Mouse (Mus musculus) cerebellum, postnatal 25 days (tissue): ENCODE measurements around the gene Nudt3.

Experiments used
- DNase-seq, 2 experiments: peaks; one replicate each; pipeline ENCODE4 v3.0.0; 2021; ENCODE audit warnings: mixed read lengths in 2 of 2

The Nudt3 gene

DNA sequence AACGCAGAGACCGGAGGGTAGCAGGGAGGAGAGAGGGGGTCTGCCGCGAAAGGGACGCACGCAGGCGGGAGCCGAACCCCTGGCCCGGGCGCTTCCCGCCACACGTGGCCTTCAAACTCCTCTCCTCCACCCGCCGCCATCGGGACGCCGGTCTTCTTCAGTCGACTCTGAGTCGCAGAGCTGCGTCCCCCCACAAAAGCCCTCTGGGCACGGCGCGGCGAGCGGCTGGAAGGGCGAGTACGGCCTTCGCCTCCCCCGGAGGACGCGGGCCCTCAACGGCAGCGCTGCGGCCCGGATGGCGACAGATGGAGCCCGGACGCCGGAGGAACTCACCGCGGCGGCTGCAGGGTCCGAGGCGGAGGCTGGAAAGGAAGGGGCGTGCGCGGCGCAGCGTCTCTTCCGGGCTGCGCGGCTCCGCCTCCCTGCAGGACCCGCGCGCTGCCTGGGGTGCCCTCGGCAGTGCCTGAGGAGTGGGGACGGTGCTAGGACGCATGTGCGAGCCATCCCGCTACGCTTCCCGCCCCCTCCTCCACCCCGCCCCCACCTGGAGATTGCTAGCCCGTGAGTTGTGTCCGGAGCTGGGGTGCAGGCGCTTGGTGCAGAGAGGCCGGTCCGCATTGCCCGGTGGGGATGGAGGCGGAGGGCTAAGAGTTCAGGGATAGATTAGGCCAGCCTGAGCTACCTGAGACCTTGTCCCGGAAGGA is 11.7 kb upstream of the Nudt3 start, which contains the start of gene RPS10-NUDT3:
TSS of gene RPS10-NUDT3 (minus strand) at position 352 of the 704 bp plus-strand sequence.
- peak; percentile 90 to 94 for DNase-seq

DNA sequence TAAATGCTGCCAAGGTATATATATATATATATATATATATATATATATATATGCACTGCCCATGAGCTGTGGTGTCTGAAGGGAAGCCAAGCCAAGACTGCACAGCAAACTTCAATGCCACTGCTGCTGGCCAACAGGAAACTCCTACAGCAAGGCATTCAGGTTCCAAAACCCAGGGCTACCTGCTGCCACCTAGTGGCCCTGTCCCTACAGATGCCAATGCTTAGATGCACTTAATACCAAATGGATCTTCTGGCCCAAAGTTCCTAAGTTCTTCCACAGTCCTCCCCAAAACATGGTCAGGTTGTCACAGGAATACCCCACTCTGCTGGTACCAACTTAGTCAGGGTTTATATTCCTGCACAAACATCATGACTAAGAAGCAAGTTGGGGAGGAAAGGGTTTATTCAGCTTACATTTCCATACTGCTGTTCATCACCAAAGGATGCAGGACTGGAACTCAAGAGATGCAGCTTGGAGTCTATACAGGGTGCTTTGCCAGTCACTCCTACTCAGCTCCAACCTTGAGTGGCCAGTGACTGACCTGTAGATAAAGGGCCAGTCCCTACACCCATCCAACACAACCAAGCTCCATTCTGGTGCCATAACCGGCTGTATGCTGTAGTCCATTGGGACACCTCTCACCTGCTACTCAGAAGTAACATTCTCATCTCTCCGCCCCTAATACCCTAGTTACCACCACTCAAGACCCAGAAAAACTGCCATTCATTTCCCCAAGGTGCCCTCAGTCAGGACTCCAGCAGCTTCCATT is 6.1 kb upstream of the Nudt3 start:
- peak; percentile 87 to 94 for DNase-seq

DNA sequence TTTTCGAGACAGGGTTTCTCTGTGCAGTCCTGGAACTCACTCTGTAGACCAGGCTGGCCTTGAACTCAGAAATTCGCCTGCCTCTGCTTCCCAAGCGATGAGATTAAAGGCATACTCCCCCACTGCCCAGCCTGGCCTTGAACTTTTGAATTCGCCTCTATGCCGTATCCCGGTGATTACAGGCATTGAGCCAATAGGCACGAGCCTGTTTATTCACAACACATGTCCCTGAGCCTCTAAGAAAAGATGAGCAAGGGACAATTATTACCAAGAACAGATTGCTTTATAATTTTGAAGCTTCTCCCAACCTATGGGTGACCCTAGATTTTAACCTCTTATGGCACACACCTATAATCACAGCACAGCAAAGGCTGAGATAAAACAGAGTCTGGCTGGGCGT is 5.1 kb upstream of the Nudt3 start:
- no peak for DNase-seq

DNA sequence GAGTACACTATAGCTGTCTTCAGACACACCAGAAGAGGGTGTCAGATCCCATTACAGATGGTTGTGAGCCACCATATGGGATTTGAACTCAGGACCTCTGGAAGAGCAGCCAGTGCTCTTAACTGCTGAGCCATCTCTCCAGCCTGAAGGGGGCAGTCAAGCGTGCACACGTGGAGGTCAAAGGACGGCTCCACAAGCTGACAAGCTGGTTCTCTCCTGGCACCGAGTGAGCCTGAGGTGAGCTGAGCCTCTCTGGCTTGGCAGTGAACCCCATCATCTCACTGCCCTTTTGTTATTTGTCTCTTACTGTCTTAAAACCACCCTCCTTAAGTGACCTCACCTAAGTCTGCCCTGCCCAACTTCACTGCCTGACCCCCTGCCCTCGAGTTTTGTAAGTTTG is 4.2 kb upstream of the Nudt3 start:
- DNase-seq, result no peak

DNA sequence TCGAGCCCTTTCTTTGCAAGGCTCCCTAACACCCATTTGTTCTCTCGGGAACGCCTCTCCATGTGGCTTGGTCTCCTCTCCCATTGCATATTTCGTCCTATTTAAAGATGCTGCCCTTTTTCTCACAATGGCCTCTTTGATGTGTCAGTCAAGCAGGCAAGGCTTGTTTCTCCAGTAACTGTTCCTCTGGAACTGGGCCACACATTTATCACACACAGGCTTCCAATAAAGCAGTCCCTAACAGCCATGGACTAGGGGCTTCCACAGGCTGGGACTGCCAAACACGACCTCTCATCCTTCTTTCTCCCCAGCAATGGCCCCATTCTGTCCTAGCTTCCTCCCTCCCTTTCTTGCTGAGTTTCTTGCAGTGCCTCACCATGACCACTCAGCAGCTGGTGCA is 3.4 kb upstream of the Nudt3 start:
- DNase-seq, result no peak

DNA sequence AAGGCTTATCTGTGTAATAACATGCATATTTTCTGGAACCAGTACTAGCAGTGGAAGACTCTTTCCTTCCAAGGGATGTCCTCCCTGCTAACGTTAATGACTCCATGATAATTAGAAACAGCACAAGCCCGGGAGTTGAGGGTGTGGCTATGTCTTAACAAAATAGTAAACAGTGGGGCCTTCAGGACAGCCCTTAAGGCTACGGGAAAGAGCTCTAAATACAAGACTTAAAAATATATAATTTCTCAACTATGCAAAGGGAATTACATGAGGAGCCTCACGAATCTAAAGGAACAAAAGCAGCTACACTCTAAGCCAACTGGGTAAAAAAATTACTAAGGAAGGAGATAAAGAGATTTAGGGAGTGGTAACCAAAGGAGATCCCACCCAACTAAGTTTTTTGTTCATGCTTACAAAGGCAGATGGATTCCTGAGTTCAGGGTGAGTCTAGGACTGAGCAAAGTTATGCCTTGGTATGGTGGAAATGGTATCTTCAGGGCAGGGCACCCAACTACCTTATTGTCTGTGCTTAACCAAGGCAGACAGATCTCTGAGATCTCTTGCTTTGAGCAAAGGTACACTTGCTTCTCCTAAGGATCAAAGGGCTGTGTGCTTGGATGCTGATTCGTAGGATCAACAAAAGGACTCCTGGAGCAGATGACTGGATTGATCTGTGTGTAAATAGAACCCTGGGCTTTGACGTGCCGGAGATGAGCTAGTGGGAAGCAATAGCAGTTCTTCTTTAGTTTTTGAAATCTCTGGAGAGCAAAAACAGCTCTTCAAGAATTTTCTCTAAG is 2.4 kb upstream of the Nudt3 start:
- DNase-seq, result no peak

DNA sequence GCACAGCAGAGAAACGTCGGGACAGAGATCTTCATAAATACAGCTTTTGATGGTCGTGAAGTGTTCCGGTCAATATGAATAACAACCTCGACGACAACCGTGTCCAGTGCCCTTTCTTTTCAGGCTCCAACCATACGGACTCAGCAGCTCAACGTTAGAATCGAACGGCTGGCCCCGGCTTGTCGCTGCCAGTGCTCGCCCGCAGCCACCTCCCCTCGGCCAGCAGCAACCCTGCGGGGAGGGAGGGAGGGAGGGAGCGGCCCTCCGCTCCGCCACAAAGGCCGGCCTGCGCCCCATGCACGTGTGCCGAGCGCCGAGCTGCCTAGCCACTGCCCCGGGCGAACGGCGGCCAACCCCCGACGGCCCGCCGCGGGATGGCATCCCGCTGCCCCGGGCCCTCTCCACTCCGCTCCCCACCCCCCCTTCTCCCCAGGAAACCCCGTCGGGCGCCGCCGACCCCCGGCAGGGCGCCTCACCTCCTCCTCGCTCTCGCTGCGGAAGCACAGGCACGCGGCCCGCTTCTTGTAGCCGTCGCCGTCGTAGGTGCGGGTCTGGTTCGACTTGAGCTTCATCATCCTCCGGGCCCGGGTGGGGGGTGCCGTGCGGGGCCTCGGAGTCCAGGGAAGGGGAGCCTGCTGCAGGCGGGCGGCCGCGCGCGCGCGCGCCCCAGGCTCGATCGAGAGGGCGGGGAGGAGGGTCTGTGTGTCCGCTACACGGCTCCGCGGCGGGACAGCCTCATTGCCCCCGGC is 510 bp downstream of the Nudt3 start:
- peak; percentile 77 to 81 for DNase-seq

DNA sequence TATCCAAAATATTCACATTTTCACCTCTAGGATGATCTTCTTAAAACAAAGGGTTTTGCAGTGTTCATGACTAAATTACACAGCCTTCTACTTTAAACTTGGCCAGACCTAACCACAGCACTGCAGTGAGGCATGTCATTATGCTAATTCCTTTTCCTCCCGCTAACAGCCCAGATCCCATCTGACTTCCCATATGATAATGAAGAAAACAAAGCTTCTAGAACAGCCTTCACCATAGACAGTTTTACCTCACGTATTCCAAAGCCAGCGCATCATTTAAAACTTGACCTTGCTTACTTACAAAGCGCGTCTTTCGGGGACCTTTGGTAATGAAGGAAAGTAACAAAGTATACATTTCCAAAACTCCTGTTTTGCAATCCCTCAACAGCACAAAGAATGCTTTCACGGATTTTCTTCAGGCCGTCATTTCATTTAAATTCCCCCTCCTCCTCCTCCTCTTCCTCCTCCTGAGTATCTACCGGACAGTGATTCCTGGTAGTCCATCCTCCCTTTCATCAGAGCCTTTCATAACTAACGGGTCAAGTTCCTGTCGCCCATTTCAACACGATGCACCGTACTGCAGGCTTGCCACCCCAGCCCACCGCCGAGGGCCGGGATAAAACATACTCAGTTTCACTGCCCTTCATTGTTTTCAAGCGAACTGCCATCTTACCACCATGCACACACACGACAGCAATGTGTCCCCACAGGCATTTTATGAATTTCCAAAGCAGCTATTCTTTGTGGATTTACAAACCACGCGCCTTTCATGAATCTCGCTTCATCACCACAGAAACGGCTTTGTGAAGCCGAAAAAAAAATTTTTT is 1.4 kb downstream of the Nudt3 start:
- peak; percentile 50 to 59 for DNase-seq

DNA sequence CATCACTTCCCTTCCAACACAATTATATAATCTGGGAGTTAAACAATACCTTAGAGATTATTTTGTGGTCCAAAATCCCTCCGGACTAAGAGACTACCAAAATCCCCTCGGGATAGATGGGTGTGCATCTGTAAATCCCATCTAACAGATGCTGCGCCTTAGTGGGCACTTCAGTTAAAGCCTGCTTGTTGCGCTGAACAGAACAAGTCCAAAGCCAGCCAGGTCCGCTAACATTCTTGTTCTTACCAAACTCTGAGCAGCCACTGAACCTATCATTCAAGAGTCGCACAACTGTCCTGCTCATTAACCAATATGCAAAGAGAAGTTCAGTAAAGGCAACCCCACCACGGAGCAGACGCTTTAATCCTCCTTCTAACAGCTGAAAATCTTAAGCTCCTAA is 2.1 kb downstream of the Nudt3 start:
- DNase-seq, result no peak

DNA sequence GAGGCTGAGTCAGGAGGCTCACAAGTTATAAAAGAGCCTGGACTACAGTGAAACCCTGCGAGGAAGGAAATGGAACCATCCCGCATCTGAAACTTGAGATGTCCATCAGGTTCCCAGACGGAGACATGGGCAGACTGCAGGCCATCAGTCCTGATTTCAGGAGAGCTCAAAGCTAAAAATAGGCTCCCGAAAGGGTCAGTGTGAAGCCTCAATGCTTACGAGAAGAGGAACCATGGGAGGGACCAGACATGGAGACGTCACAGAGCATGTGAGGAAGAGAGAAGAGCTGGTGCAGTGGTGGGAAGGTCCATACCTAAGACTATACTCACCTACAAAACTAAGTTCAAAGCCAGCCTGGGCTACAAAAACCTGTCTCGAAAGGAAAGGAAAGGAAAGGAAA is 7.9 kb downstream of the Nudt3 start:
- no peak for DNase-seq

DNA sequence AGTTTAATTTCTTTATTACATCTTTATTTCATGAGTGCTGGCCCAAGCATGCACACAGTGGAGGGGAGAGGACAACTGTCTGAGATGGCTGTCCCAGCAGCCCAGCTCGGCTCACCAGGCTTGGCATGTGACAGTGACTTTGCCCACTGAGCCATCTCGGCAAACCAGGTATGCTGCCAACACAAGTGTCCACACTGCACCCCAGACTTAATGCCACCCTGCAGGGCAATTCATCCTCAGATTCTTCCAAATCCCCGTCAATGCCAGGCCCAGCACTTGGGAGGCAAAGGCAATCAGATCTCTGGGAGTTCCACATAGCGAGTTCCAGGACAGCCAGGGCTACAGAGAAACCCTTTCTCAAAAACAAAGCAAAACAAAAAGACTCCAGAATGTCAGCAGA is 10.3 kb downstream of the Nudt3 start:
- DNase-seq, result peak; percentile 62 to 65

DNA sequence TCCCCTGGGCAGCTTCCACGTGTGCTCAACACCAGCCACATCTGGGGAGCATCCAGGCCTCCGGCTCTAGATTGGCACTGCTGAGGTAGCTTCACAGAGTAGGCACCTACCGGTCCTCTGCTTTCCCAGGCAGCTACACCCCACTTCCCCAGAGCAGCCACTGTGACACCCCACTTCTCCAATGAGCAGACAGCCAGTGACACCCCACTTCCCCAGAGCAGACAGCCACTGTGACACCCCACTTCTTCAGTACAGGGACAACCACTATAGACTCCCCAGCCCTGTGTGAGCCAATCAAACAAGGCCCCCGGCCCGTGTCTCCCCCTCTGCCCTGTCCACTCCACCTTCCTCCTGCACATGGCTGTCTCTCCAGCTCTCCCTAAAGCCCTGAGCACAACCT is 11.3 kb downstream of the Nudt3 start:
- DNase-seq, result no peak

DNA sequence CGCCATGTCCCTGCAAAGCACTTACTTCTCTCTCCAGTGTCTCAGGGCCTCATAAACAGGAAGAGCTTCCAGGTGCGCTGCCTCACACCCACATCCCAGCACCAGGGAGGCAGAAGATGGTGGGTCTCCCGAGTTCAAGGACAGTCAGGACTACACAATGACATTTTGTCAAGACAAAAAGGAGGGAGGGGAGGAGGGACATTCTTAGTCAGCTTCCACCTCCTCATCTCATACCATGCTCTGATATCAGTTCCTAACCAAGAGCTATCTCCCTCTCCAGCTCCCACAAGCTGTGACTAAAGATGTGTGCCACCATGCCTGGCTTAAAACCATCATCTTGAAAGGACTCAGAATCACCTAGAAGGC is 11.8 kb downstream of the Nudt3 start:
- no peak for DNase-seq

DNA sequence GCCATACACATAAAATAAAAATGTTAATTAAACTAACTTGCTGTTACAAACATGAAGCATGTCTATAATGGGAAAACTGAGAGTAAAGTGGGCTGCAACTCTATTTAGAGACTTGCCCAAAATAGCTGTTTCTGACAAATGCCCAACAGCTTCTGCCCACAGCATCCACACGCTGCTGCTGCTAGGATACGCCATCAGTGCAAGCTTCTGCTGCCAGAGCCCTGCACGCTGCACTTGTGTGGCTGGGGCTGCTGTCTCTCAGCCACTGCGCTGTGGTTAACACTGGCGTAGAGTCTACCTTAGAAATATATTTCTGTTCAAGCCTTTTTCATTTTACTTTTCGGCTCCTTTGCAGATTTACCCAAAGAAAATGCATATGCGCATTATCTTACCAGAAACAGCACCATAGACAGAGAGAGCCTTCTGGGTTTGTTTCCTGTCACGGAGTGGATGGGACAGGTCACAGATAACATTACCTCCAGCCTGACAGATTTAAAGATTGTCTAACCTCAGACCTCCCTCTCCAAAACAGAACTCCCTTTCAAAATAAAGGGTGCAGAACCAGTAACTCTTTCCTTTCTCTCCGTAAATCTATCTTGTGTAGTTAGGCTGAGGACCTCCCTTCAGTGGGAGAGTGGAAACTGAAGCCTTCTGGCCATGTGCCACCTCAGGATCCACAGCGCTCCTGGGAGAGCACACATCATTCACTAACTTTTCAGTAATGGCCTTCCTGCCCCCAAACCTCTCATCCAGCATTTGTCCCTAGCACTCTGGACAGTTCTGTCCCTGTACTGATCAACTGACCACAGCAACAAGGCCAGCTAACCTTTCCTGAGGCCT is 12.4 kb downstream of the Nudt3 start:
- peak in 1 of 2 experiments; percentile 37 for DNase-seq

DNA sequence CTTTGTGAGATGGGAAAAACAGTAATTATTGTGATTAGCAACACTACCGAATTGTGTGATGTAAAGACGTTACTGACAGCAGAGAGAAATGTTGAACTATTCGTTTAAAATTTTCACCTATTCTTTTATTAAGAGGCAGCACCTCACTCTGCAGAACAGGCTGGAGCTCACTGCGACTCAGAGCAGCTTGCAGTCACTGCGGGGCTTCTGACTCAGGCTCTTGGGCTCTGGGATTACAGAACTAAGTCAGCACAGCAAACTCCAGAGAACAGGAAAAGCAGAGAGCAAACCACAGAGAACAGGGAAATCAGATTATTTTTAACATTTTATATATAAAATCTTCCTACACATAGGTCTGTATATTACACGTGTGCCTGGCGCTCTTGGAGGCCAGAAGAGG is 13.7 kb downstream of the Nudt3 start:
- DNase-seq, result peak; percentile 53 to 65

DNA sequence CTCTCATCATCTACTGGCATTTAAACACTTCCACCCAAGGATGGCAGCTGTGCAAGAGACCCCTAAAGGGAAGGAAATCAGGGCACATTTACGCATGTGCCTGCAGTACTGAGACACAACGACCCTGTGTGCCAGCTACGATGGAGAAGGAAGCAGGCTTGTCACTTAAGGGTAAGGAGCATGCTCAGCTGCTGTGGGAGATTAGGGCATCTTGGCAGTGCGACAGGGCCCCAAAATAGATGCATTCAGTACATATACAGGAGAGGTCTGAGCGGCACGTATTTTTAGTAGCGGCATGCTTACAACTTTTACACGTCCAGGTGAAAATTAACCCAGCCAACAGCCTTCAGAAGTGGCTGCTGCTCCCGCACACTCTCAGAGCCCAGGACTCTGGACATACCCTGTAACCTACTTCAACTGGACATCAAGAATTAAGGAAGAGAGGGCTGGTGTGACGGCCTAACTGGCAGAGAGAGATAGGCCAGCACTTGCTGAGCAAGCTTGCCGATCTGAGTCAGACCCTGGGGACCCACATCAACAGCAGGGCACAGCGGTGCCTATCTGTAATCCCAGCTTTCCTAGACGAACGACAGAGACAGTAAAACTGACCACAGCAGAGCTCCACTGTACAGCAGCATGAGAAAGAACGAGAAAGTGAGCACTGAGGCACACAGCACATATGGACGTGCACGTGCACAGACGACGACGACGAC is 19.6 kb downstream of the Nudt3 start:
- DNase-seq, result peak; percentile 66 to 72

DNA sequence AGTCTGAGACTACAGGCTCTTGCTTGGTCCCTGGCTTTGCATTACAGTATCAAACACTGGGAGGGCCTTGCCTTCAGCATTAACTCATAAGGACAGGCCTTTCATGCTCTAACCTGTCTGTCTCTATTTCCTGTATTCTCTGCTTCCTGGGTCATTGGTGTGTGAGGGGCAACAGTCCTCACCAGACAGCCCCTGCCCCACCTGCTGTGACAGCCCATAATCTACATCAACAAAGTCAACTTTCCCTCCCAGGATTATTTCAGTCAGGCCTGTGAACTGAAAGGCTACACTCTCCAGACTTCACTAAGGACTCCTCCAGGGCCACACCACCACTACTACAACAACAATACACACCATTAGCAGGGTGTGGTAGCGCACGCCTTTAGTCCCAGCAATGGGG is 20.3 kb downstream of the Nudt3 start:
- DNase-seq, result no peak

DNA sequence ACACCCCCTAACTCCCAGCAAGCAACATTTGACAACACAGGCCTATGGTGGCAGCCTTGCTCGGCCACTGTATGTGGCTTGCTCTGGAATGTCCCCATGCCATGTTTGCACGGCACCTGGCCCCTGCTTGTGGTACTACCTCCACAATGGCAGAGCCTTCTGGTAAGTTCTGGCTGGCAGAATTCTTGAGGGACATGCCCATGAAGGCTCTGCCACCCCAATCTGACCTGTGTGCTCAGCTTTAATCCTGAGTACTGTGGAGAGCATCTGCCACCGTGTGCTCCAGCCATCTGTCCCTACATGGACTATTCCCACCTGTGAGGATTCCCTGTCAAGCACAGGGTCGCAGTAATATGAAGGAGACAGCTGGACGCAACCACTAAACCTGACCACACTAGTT is 22.4 kb downstream of the Nudt3 start:
- DNase-seq, result peak; percentile 78 to 81

DNA sequence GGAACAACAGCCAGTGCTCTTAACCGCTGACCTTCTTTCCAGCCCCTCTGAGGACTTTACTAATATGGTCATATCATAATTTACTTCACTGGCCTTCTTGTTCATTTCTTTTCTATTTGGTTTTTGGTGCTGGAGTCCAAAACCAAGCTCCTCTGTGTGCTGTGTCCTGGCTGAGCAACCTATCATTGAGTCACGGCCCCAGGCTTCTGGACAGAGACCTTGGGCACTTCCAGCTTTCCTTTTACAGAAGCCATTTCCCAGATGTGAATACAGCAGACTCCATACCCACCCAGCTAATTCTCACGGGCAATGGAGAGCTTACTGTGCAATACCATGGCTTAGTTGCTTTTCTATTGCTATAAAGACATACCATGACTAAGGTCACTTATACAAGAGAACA is 23.0 kb downstream of the Nudt3 start:
- DNase-seq, result no peak
